Mouse (Mus musculus) forebrain, embryonic 11.5 days (tissue): Measurements from ENCODE around the gene Madd. TPM values are rescaled to one million over a fixed set of nuclear protein-coding genes. Genes with fewer than 3 reads are reported as not detected.
"Not testable (repeated sequence)": the region's sequence is repeated elsewhere in the genome, so short reads cannot be mapped to it uniquely, and the experiment has no call there.

ENCODE experiments used
- ATAC-seq: fragments of 200-750 bp; cut with Nextera tagmentation; replicated peaks from 2 replicates; pipeline ENCODE4 v1.8.0; 2017; ENCODE audit warnings: moderate TSS enrichment; ENCODE audit not compliant: low FRiP score
- DNase-seq: peaks from one replicate; pipeline ENCODE4 v3.0.0-alpha.2; 2017; ENCODE audit warnings: low spot score
- H3K27ac ChIP-seq: fragments of 300-500 bp; sonication (generic); 2 replicates; pipeline ENCODE4 v1.5.1; 2014; ENCODE audit warnings: low read depth, low read length
- H3K27me3 ChIP-seq: fragments of 300-500 bp; sonication (generic); 2 replicates; pipeline ENCODE4 v1.6.1; 2014; ENCODE audit warnings: mild to moderate bottlenecking, low read length, mixed read lengths; ENCODE audit not compliant: control insufficient read depth, insufficient read depth
- H3K36me3 ChIP-seq: fragments of 300-500 bp; sonication (generic); 2 replicates; pipeline ENCODE4 v1.6.1; 2014; ENCODE audit warnings: mild to moderate bottlenecking, low read length, moderate library complexity, mixed read lengths; ENCODE audit not compliant: control insufficient read depth, insufficient read depth
- H3K4me1 ChIP-seq: fragments of 300-500 bp; sonication (generic); replicated peaks from 2 replicates; pipeline ENCODE4 v1.6.1; 2014; ENCODE audit warnings: low read length, mixed read lengths; ENCODE audit not compliant: control insufficient read depth, insufficient read depth
- H3K4me2 ChIP-seq: fragments of 300-500 bp; sonication (generic); 2 replicates; pipeline ENCODE4 v1.6.1; 2014; ENCODE audit warnings: low read depth, mild to moderate bottlenecking, low read length, moderate library complexity, mixed read lengths; ENCODE audit not compliant: severe bottlenecking
- H3K4me3 ChIP-seq: fragments of 300-500 bp; sonication (generic); 2 replicates; pipeline ENCODE4 v1.5.1; 2014; ENCODE audit warnings: low read depth, low read length
- H3K9ac ChIP-seq: fragments of 300-500 bp; sonication (generic); 2 replicates; pipeline ENCODE4 v1.6.1; 2014; ENCODE audit warnings: low read length
- H3K9me3 ChIP-seq: fragments of 300-500 bp; sonication (generic); 2 replicates; pipeline ENCODE4 v1.6.1; 2016; ENCODE audit warnings: low read length, mixed read lengths; ENCODE audit not compliant: control insufficient read depth
- WGBS: fragments of 180-500 bp; shearing (Covaris S2); extraction: QIAGEN DNeasy Blood & Tissue Kit; methylation state at CpG from one replicate; pipeline ENCODE4 v1.1.7; 2014; 5-methylcytosine and 5-hydroxymethylcytosine counted together
- polyA plus RNA-seq: library from polyadenylated mRNA; unstranded; fragments of >200 nt; fragmentation: Nextera tagmentation; extraction: Ambion mirVana; gene quantifications from 2 replicates; pipeline ENCODE4 v1.2.1, GENCODE M21; 2014

Madd gene
- polyA plus RNA-seq, 1 experiment from 2014 or later: 26.9 TPM

DNA sequence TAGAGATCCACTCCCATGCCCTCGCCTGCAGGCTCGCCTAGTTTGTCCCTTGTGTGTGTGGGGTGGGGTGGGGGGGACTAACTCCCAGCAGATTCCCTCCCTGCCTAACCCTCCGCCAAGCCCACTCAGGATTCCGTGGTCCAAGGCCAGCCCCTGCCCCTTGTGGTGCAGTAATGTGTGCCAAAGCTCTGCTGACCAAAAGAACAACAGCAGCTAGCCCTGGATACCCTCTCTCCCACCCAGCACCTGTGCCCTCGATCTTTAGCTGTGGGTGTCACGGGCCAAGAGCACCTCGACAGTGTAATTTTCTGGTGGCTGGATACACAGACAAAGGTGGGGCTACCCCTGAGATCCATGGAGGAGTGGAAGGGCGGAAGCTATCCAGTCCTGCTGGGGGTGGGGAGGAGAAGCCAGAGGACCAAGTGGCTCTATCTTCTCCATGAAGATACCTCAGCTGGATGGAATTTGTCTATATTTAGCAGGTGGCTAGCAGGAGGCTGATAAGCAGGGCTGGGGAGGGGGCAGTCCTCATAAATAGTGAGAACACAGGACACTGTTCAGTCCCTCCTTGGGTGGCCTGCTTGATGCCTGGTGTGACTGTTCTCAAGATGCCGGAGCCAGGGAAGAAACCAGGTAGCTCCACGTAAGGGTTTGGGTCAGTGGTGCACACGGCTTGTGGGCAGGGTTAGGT is 65.9 kb downstream of the Madd start, which contains the start of gene Mybpc3:
Gene Mybpc3 (plus strand): TSS at position 560 of the 691 bp plus-strand sequence.
- no peak within 1 kb of the TSS for H3K9ac ChIP-seq
- 87% methylated on average over 11 of the region's 11 CpGs for WGBS

GRCm38 (mm10) chr2:91116842-91117241 is 66.8 kb downstream of the Madd start:
- Histone ChIP-seq H3K4me2 (no peak overlapping the region), H3K9ac (no peak overlapping the region), H3K27me3 (no peaks in the 10 kb centered on the region; the same call in 1 of the 2 replicates), H3K36me3 (no peaks in the 10 kb centered on the region), H3K27ac (no peak overlapping the region), H3K9me3 (no peaks in the 10 kb centered on the region), H3K4me1 (peaks cover 3% of the 10 kb centered on the region; the same call in 1 of the 2 replicates), H3K4me3 (no peak overlapping the region)
- DNase-seq (no peak), ATAC-seq (no peak)
- 77% methylated on average over 5 of the region's 5 CpGs for WGBS

More for the DNA sequence above, 65.9 kb downstream of the Madd start, which contains the start of gene Mybpc3:
- Histone ChIP-seq H3K27me3 (no peaks in the 10 kb centered on the region; the same call in 1 of the 2 replicates), H3K27ac (no peak within 1 kb of the TSS), H3K9me3 (no peaks in the 10 kb centered on the region), H3K4me1 (peaks cover 3% of the 10 kb centered on the region; the same call in 1 of the 2 replicates), H3K4me3 (no peak within 1 kb of the TSS), H3K4me2 (no peak within 1 kb of the TSS), H3K36me3 (no peaks in the 10 kb centered on the region)
- no peak for ATAC-seq
- DNase-seq: no peak

GRCm38 (mm10) chr2:91115578-91115970 is 68.1 kb downstream of the Madd start:
- no peaks in the 10 kb centered on the region for H3K9me3 ChIP-seq
- 36% methylated on average over 12 of the region's 12 CpGs for WGBS
- H3K9ac ChIP-seq: peak overlapping the region; percentile 77
- no peak for DNase-seq
- no peaks in the 10 kb centered on the region for H3K36me3 ChIP-seq
- H3K4me3 ChIP-seq: peak overlapping the region; percentile 40
- no peak for ATAC-seq
- no peaks in the 10 kb centered on the region; the same call in 1 of the 2 replicates for H3K27me3 ChIP-seq
- peak overlapping the region; percentile 82 for H3K4me2 ChIP-seq
- H3K27ac ChIP-seq: no peak overlapping the region
- H3K4me1 ChIP-seq: peaks cover 3% of the 10 kb centered on the region; the same call in 1 of the 2 replicates

- peak overlapping the region; percentile 77 for H3K9ac ChIP-seq
- 9% methylated on average over 36 of the region's 42 CpGs for WGBS
- DNase-seq: peak; percentile 97
- no peaks in the 10 kb centered on the region for H3K9me3 ChIP-seq
- peaks cover 3% of the 10 kb centered on the region; the same call in 1 of the 2 replicates for H3K4me1 ChIP-seq
- peak overlapping the region; percentile 40 for H3K4me3 ChIP-seq
- H3K36me3 ChIP-seq: no peaks in the 10 kb centered on the region
- H3K27me3 ChIP-seq: no peaks in the 10 kb centered on the region; the same call in 1 of the 2 replicates
- H3K27ac ChIP-seq: no peak overlapping the region
- H3K4me2 ChIP-seq: peak overlapping the region; percentile 82
- peak; percentile 78 for ATAC-seq
These were observed 68.7 kb downstream of the Madd start for GRCm38 (mm10) chr2:91114781-91115577.

- Histone ChIP-seq H3K9me3 (no peaks in the 10 kb centered on the region), H3K27ac (no peak overlapping the region), H3K27me3 (no peaks in the 10 kb centered on the region; the same call in 1 of the 2 replicates), H3K4me1 (peaks cover 3% of the 10 kb centered on the region; the same call in 1 of the 2 replicates), H3K9ac (no peak overlapping the region), H3K4me2 (no peak overlapping the region), H3K4me3 (no peak overlapping the region), H3K36me3 (no peaks in the 10 kb centered on the region)
- 80% methylated on average over 6 of the region's 6 CpGs for WGBS
- no peak for ATAC-seq
- DNase-seq: no peak
These were observed 69.8 kb downstream of the Madd start for GRCm38 (mm10) chr2:91113852-91114251.

GRCm38 (mm10) chr2:91113334-91113733 is 70.3 kb downstream of the Madd start:
- Histone ChIP-seq H3K4me1 (peaks cover 3% of the 10 kb centered on the region; the same call in 1 of the 2 replicates), H3K9ac (no peak overlapping the region), H3K27ac (no peak overlapping the region), H3K36me3 (no peaks in the 10 kb centered on the region), H3K4me3 (no peak overlapping the region), H3K9me3 (no peaks in the 10 kb centered on the region), H3K4me2 (no peak overlapping the region), H3K27me3 (no peaks in the 10 kb centered on the region; the same call in 1 of the 2 replicates)
- 85% methylated on average over 10 of the region's 10 CpGs for WGBS
- no peak for ATAC-seq
- DNase-seq: no peak

DNA sequence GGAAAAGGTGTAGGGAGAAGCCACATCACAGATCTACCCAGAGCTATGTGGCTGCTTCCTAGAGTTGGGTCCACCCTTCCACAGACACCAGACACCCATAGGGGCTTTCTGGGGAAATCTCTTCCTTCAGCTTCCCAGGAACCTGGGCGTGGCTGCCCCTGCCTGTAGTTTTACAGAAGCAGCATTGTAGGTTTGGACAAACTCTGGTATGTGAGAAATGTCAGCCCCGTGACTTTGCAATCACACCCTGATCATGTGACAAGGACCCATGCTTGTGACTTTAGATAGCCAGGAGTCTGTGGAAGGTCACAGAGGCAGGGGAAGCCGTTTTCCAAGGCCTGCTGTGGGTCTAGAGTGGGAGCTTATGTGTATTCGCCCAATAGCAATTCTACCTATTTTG is 71.1 kb downstream of the Madd start:
- no peak overlapping the region for H3K9ac ChIP-seq
- H3K4me1 ChIP-seq: peaks cover 3% of the 10 kb centered on the region; the same call in 1 of the 2 replicates
- ATAC-seq: no peak
- no peak overlapping the region for H3K4me3 ChIP-seq
- WGBS: 67% methylated on average over 4 of the region's 4 CpGs
- no peak overlapping the region for H3K4me2 ChIP-seq
- no peak for DNase-seq
- no peak overlapping the region for H3K27ac ChIP-seq
- no peaks in the 10 kb centered on the region for H3K9me3 ChIP-seq
- no peaks in the 10 kb centered on the region; the same call in 1 of the 2 replicates for H3K27me3 ChIP-seq
- no peaks in the 10 kb centered on the region for H3K36me3 ChIP-seq

DNA sequence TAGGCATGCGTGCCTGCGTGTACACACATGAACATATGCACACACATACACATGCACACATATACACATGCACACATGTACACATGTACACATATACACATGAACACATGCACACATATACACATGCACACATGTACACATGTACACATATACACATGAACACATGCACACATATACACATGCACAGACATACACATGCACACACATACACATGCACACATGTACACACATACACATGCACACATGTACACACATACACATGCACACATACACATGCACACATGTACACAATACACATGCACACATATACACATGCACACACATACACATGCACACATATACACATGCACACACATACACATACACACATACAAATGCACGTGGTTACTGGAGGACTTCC is 71.8 kb downstream of the Madd start:
- ATAC-seq, DNase-seq, H3K9ac ChIP-seq, H3K4me3 ChIP-seq, H3K27ac ChIP-seq, H3K4me2 ChIP-seq, H3K36me3 ChIP-seq, H3K9me3 ChIP-seq, H3K4me1 ChIP-seq, H3K27me3 ChIP-seq: not testable (repeated sequence)
- WGBS: 93% methylated on average over 3 of the region's 3 CpGs
